Mouse (Mus musculus): ENCODE data around the gene Shank2. TPM values are rescaled to one million over a fixed set of nuclear protein-coding genes. Genes with fewer than 3 reads are reported as not detected.

Gene Shank2
- total and polyA plus RNA-seq, 3 experiments, result not detected

GRCm38 (mm10) chr7:144139691-144140090, 138.0 kb downstream of the Shank2 start:
- in situ Hi-C loops (cut with MboI; ENCODE audit: low pct_ligation_motif_present, low pct_unique_long_range_greater_than_20kb, low sequenced_read_pairs) (no loop called here), dilution Hi-C loops (cut with MboI; ENCODE audit: extremely low pct_ligation_motif_present, extremely low pct_unique_long_range_greater_than_20kb, low sequenced_read_pairs) (no loop called here)
- H3K36me3 ChIP-seq (replicated peaks in 1 of 2; ENCODE audit: control insufficient read depth in 1 of 2, insufficient read depth in 1 of 2, low read length in 1 of 2), result no peaks in the 10 kb centered on the region
- TF ChIP-seq NELFE (IDR thresholded peaks at IDR 0.05; ENCODE audit: low read depth, low read length), result no peak
- no peak for TF ChIP-seq MEF2A (IDR thresholded peaks at IDR 0.05; ENCODE audit: borderline replicate concordance, low read depth, low read length)
- TF ChIP-seq TCF12 (IDR thresholded peaks at IDR 0.05; ENCODE audit: low read depth, low read length), result no peak
- TF ChIP-seq ZMIZ1 (IDR thresholded peaks at IDR 0.05; ENCODE audit: low read depth, low read length), result no peak
- TF ChIP-seq E2F4 (IDR thresholded peaks at IDR 0.05; ENCODE audit: insufficient replicate concordance, low read depth, low read length), result no peak
- TF ChIP-seq ZNF384 (IDR thresholded peaks at IDR 0.05; ENCODE audit: low read depth, low read length), result no peak
- TF ChIP-seq KAT2A (IDR thresholded peaks at IDR 0.05; ENCODE audit: insufficient replicate concordance, low read length), result no peak
- TF ChIP-seq CTCF (conservative IDR thresholded peaks at IDR 0.05 in 1 of 2, IDR thresholded peaks at IDR 0.05 in 1 of 2; ENCODE audit: low read depth in 2 of 2, low read length in 2 of 2), result no peak
- TF ChIP-seq ELF1 (IDR thresholded peaks at IDR 0.05; ENCODE audit: low read depth, low read length), result no peak
- no peak for TF ChIP-seq RCOR1 (conservative IDR thresholded peaks at IDR 0.05; ENCODE audit: low read depth, low read length)
- no peak for TF ChIP-seq NRF1 (IDR thresholded peaks at IDR 0.05; ENCODE audit: low read depth, low read length)
- TF ChIP-seq JUN (IDR thresholded peaks at IDR 0.05; ENCODE audit: insufficient read depth, low read depth, low read length), result no peak
- TF ChIP-seq MAZ (IDR thresholded peaks at IDR 0.05; ENCODE audit: low read depth, low read length), result no peak
- no peak for TF ChIP-seq USF2 (conservative IDR thresholded peaks at IDR 0.05; ENCODE audit: low read depth, low read length)
- TF ChIP-seq ETS1 (conservative IDR thresholded peaks at IDR 0.05; ENCODE audit: low read depth, low read length), result no peak
- no peak for TF ChIP-seq RAD21 (IDR thresholded peaks at IDR 0.05; ENCODE audit: low read depth, low read length)
- TF ChIP-seq MAX (IDR thresholded peaks at IDR 0.05; ENCODE audit: low read length), result no peak
- TF ChIP-seq MYC (IDR thresholded peaks at IDR 0.05; ENCODE audit: low read depth, low read length), result no peak
- no peak for TF ChIP-seq IRF4 (IDR thresholded peaks at IDR 0.05; ENCODE audit: low read depth, low read length)
- TF ChIP-seq TBP (conservative IDR thresholded peaks at IDR 0.05; ENCODE audit: low read depth, low read length), result no peak
- H3K27ac ChIP-seq (ENCODE audit: insufficient read depth, low read depth), result no peak overlapping the region
- H3K9ac ChIP-seq (ENCODE audit: insufficient read depth, low read depth), result no peak overlapping the region
- H3K4me1 ChIP-seq (ENCODE audit: control insufficient read depth in 1 of 2, insufficient read depth in 2 of 2), result no peaks in the 10 kb centered on the region
- H3K4me2 ChIP-seq (ENCODE audit: insufficient read depth, low read depth, poor library complexity, severe bottlenecking), result no peak overlapping the region
- H3K9me3 ChIP-seq (replicated peaks; ENCODE audit: low read length), result no peaks in the 10 kb centered on the region
- peaks cover 84% of the 10 kb centered on the region for H3K27me3 ChIP-seq (replicated peaks)
- DNase-seq (ENCODE audit: extremely low read depth), result no peak
- H3K79me2 ChIP-seq (replicated peaks; ENCODE audit: control insufficient read depth, extremely low read depth, insufficient read depth, poor library complexity, severe bottlenecking), result no peaks in the 10 kb centered on the region
- H3K4me3 ChIP-seq (replicated peaks in 1 of 3; ENCODE audit: low read depth in 2 of 3, low read length in 2 of 3, poor library complexity in 1 of 3), result no peak overlapping the region

- dilution Hi-C loops (cut with MboI; ENCODE audit: extremely low pct_ligation_motif_present, extremely low pct_unique_long_range_greater_than_20kb, low sequenced_read_pairs) (no loop called here), in situ Hi-C loops (cut with MboI; ENCODE audit: low pct_ligation_motif_present, low pct_unique_long_range_greater_than_20kb, low sequenced_read_pairs) (no loop called here)
- DNase-seq (ENCODE audit: extremely low read depth), result no peak
- H3K4me1 ChIP-seq (ENCODE audit: control insufficient read depth in 1 of 2, insufficient read depth in 2 of 2), result no peaks in the 10 kb centered on the region
- peaks cover 87% of the 10 kb centered on the region for H3K27me3 ChIP-seq (replicated peaks)
- no peak overlapping the region for H3K4me3 ChIP-seq (replicated peaks in 1 of 3; ENCODE audit: low read depth in 2 of 3, low read length in 2 of 3, poor library complexity in 1 of 3)
- H3K79me2 ChIP-seq (replicated peaks; ENCODE audit: control insufficient read depth, extremely low read depth, insufficient read depth, poor library complexity, severe bottlenecking), result no peaks in the 10 kb centered on the region
- H3K36me3 ChIP-seq (replicated peaks in 1 of 2; ENCODE audit: control insufficient read depth in 1 of 2, insufficient read depth in 1 of 2, low read length in 1 of 2), result no peaks in the 10 kb centered on the region
- no peak overlapping the region for H3K4me2 ChIP-seq (ENCODE audit: insufficient read depth, low read depth, poor library complexity, severe bottlenecking)
- no peak for TF ChIP-seq TBP (conservative IDR thresholded peaks at IDR 0.05; ENCODE audit: low read depth, low read length)
- no peak for TF ChIP-seq RCOR1 (conservative IDR thresholded peaks at IDR 0.05; ENCODE audit: low read depth, low read length)
- TF ChIP-seq MAFK (IDR thresholded peaks at IDR 0.05; ENCODE audit: insufficient replicate concordance, low read length), result no peak
- no peak for TF ChIP-seq MYC (IDR thresholded peaks at IDR 0.05; ENCODE audit: low read depth, low read length)
- no peak for TF ChIP-seq MAX (IDR thresholded peaks at IDR 0.05; ENCODE audit: low read length)
- TF ChIP-seq PAX5 (IDR thresholded peaks at IDR 0.05; ENCODE audit: low read length), result no peak
- TF ChIP-seq UBTF (IDR thresholded peaks at IDR 0.05; ENCODE audit: low read depth, low read length), result no peak
- TF ChIP-seq ZMIZ1 (IDR thresholded peaks at IDR 0.05; ENCODE audit: low read depth, low read length), result no peak
- TF ChIP-seq EP300 (IDR thresholded peaks at IDR 0.05; ENCODE audit: low read length), result no peak
- no peak for TF ChIP-seq ZC3H11A (IDR thresholded peaks at IDR 0.05; ENCODE audit: low read depth, low read length)
- TF ChIP-seq MXI1 (IDR thresholded peaks at IDR 0.05; ENCODE audit: low read depth, low read length), result no peak
- TF ChIP-seq SMC3 (IDR thresholded peaks at IDR 0.05; ENCODE audit: low read depth, low read length), result no peak
- no peak for TF ChIP-seq CHD2 (IDR thresholded peaks at IDR 0.05; ENCODE audit: low read length)
- no peak for TF ChIP-seq E2F4 (IDR thresholded peaks at IDR 0.05; ENCODE audit: insufficient replicate concordance, low read depth, low read length)
- no peak for TF ChIP-seq MAZ (IDR thresholded peaks at IDR 0.05; ENCODE audit: low read depth, low read length)
- TF ChIP-seq ELF1 (IDR thresholded peaks at IDR 0.05; ENCODE audit: low read depth, low read length), result no peak
- no peak for TF ChIP-seq POLR2A (IDR thresholded peaks at IDR 0.05; ENCODE audit: low read depth, low read length)
- no peak for TF ChIP-seq JUND (conservative IDR thresholded peaks at IDR 0.05; ENCODE audit: low read depth, low read length)
- no peak for TF ChIP-seq GABPA (IDR thresholded peaks at IDR 0.05; ENCODE audit: insufficient replicate concordance, low read depth, low read length)
- no peak overlapping the region for H3K9ac ChIP-seq (ENCODE audit: insufficient read depth, low read depth)
- H3K27ac ChIP-seq (ENCODE audit: insufficient read depth, low read depth), result no peak overlapping the region
- no peaks in the 10 kb centered on the region for H3K9me3 ChIP-seq (replicated peaks; ENCODE audit: low read length)
These were observed 138.7 kb downstream of the Shank2 start for GRCm38 (mm10) chr7:144140470-144140869.
